Mouse (Mus musculus): ENCODE data around the gene Hk2. TPM values are rescaled to one million over a fixed set of nuclear protein-coding genes. Genes with fewer than 3 reads are reported as not detected.

Hk2 gene
- polyA plus RNA-seq, 1 experiment from 2014 or later, result 20.1 TPM

DNA sequence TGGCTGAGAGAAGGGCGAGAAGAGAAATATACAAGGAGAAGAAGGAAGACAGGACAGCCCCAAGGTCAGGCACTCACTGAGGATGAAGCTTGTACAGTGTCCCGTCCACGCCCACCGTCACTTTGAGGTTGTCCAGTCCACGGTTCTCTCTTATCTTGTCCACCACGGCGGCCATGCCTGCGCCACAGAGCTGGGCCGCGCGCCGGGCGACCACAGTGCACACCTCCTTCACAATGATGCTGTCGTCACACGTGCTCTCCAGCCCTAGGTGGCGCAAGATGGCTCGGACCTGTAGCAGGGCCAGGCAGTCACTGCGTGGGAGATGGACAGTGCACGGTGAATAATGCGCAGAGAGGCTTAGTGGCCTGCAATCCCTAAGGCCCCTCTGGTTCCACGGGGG, 45.6 kb downstream of the Hk2 start:
- H3K9ac ChIP-seq (ENCODE audit: low read length), result no peak overlapping the region
- DNase-seq (ENCODE audit: low spot score), result no peak
- no peaks in the 10 kb centered on the region for H3K9me3 ChIP-seq (ENCODE audit: control insufficient read depth, low read length)
- ATAC-seq (ENCODE audit: insufficient number of reproducible peaks, low FRiP score, low TSS enrichment, low read depth), result no peak
- WGBS, result 96% methylated on average over 21 of the region's 21 CpGs
- no peak overlapping the region for H3K4me3 ChIP-seq (ENCODE audit: low read depth, low read length)
- H3K36me3 ChIP-seq (ENCODE audit: control insufficient read depth, insufficient read depth, low read length), result peaks cover 8% of the 10 kb centered on the region
- no peak overlapping the region for H3K27ac ChIP-seq (replicated peaks; ENCODE audit: low read depth, low read length)
- H3K27me3 ChIP-seq (ENCODE audit: control insufficient read depth, insufficient read depth, low read length), result no peaks in the 10 kb centered on the region
- no peaks in the 10 kb centered on the region for H3K4me1 ChIP-seq (ENCODE audit: control insufficient read depth, insufficient read depth, low read length)
- no peak overlapping the region for H3K4me2 ChIP-seq (ENCODE audit: low read depth, severe bottlenecking)

- no peaks in the 10 kb centered on the region for H3K9me3 ChIP-seq (ENCODE audit: control insufficient read depth, low read length)
- DNase-seq (ENCODE audit: low spot score) (no peak), ATAC-seq (ENCODE audit: insufficient number of reproducible peaks, low FRiP score, low TSS enrichment, low read depth) (no peak)
- no peaks in the 10 kb centered on the region for H3K27me3 ChIP-seq (ENCODE audit: control insufficient read depth, insufficient read depth, low read length)
- H3K27ac ChIP-seq (replicated peaks; ENCODE audit: low read depth, low read length), result no peak overlapping the region
- WGBS, result 93% methylated on average over 13 of the region's 13 CpGs
- peaks cover 8% of the 10 kb centered on the region for H3K36me3 ChIP-seq (ENCODE audit: control insufficient read depth, insufficient read depth, low read length)
- no peak overlapping the region for H3K4me2 ChIP-seq (ENCODE audit: low read depth, severe bottlenecking)
- no peak overlapping the region for H3K9ac ChIP-seq (ENCODE audit: low read length)
- H3K4me3 ChIP-seq (ENCODE audit: low read depth, low read length), result no peak overlapping the region
- H3K4me1 ChIP-seq (ENCODE audit: control insufficient read depth, insufficient read depth, low read length), result peaks cover 4% of the 10 kb centered on the region; the same call in 1 of the 2 replicates
Observed at GRCm38 (mm10) chr6:82727206-82727605, 47.0 kb downstream of the Hk2 start.

DNA sequence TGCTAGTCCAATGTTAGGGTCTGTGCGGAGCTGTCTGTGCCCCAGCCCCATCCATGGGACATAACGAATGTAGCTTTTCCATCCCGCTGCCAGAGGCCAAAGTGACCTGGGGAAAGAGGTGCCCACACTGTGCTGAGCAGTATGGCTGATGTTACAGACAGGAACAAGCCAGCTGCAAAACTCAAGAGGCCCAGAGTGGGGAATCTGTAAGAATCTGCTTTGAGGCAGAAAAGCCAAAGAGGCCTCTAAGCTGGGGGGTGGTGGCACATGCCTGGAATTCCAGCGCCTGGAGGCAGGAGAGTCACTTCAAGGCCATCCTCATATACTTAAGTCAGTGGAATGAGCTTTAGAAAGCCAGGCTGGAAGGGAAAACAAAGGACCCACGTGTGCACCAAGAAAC, 50.9 kb downstream of the Hk2 start:
- WGBS, result 49% methylated on average over 5 of the region's 5 CpGs
- H3K36me3 ChIP-seq (ENCODE audit: control insufficient read depth, insufficient read depth, low read length), result peaks cover 2% of the 10 kb centered on the region
- ATAC-seq (ENCODE audit: insufficient number of reproducible peaks, low FRiP score, low TSS enrichment, low read depth), result 0 out of 2 replicates have a peak, but pooled peaks have one; percentile 26
- H3K9ac ChIP-seq (ENCODE audit: low read length), result peak overlapping the region; percentile 22; the same call in 1 of the 2 replicates
- H3K27ac ChIP-seq (replicated peaks; ENCODE audit: low read depth, low read length), result 0 out of 2 replicates have a peak overlapping the region, but pooled peaks have one; percentile 42
- H3K4me3 ChIP-seq (ENCODE audit: low read depth, low read length), result no peak overlapping the region
- H3K4me2 ChIP-seq (ENCODE audit: low read depth, severe bottlenecking), result no peak overlapping the region
- no peaks in the 10 kb centered on the region for H3K27me3 ChIP-seq (ENCODE audit: control insufficient read depth, insufficient read depth, low read length)
- peaks cover 4% of the 10 kb centered on the region; the same call in 1 of the 2 replicates for H3K4me1 ChIP-seq (ENCODE audit: control insufficient read depth, insufficient read depth, low read length)
- no peaks in the 10 kb centered on the region for H3K9me3 ChIP-seq (ENCODE audit: control insufficient read depth, low read length)
- DNase-seq (ENCODE audit: low spot score), result peak; percentile 45

DNA sequence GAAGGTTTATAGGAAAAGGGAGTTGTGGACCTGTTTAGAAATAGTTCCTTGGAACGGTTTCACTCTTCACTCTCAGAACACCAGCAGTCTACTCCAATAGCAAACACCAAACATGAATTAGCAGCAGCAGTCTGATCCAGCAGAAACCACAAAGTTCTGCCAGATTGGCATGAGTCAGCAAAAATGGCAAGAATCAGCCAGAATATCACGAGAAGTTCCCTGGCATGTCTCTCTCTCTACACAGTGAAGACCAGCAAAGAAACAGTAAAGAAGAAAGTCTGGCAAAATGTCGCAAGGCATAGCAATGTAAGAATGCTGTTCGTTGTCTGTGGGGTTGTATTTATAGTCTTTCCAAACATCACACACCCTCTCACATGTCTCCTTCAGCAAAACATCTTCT, 58.1 kb downstream of the Hk2 start:
- H3K9me3 ChIP-seq (ENCODE audit: control insufficient read depth, low read length), result no peaks in the 10 kb centered on the region

DNA sequence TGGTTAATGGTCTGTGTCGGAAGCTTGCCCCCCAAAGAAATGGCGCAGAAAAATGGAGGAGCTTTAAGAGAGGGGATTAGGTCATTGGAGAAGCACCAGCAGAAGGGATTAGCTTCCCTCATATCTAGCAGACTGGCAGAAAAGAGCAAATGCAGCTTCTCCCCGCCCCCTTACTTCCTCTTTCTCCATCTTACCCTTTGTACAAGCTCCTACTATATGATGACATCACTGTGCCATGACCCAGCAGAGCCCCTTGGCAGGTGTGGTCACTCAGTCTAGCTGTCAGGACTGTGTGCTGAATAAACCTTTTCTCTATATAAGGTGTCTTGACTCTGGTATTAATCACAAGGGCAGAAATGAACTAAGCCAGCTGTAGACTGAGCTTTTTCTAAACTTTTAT, 58.6 kb downstream of the Hk2 start:
- no peaks in the 10 kb centered on the region for H3K36me3 ChIP-seq (ENCODE audit: control insufficient read depth, insufficient read depth, low read length)
- H3K4me1 ChIP-seq (ENCODE audit: control insufficient read depth, insufficient read depth, low read length), result no peaks in the 10 kb centered on the region
- DNase-seq (ENCODE audit: low spot score) (no peak), ATAC-seq (ENCODE audit: insufficient number of reproducible peaks, low FRiP score, low TSS enrichment, low read depth) (no peak)
- no peaks in the 10 kb centered on the region for H3K27me3 ChIP-seq (ENCODE audit: control insufficient read depth, insufficient read depth, low read length)
- 95% methylated on average over 3 of the region's 3 CpGs for WGBS
- no peak overlapping the region for H3K4me2 ChIP-seq (ENCODE audit: low read depth, severe bottlenecking)
- no peak overlapping the region for H3K9ac ChIP-seq (ENCODE audit: low read length)
- H3K9me3 ChIP-seq (ENCODE audit: control insufficient read depth, low read length), result no peaks in the 10 kb centered on the region
- no peak overlapping the region for H3K4me3 ChIP-seq (ENCODE audit: low read depth, low read length)
- no peak overlapping the region for H3K27ac ChIP-seq (replicated peaks; ENCODE audit: low read depth, low read length)

More for the DNA sequence above, 58.1 kb downstream of the Hk2 start:
- Histone ChIP-seq H3K4me3 (ENCODE audit: low read depth, low read length) (no peak overlapping the region), H3K4me2 (ENCODE audit: low read depth, severe bottlenecking) (no peak overlapping the region), H3K27ac (replicated peaks; ENCODE audit: low read depth, low read length) (no peak overlapping the region), H3K9ac (ENCODE audit: low read length) (no peak overlapping the region), H3K4me1 (ENCODE audit: control insufficient read depth, insufficient read depth, low read length) (no peaks in the 10 kb centered on the region), H3K27me3 (ENCODE audit: control insufficient read depth, insufficient read depth, low read length) (no peaks in the 10 kb centered on the region), H3K36me3 (ENCODE audit: control insufficient read depth, insufficient read depth, low read length) (no peaks in the 10 kb centered on the region)
- DNase-seq (ENCODE audit: low spot score) (no peak), ATAC-seq (ENCODE audit: insufficient number of reproducible peaks, low FRiP score, low TSS enrichment, low read depth) (no peak)
- 84% methylated on average over 4 of the region's 4 CpGs for WGBS

DNA sequence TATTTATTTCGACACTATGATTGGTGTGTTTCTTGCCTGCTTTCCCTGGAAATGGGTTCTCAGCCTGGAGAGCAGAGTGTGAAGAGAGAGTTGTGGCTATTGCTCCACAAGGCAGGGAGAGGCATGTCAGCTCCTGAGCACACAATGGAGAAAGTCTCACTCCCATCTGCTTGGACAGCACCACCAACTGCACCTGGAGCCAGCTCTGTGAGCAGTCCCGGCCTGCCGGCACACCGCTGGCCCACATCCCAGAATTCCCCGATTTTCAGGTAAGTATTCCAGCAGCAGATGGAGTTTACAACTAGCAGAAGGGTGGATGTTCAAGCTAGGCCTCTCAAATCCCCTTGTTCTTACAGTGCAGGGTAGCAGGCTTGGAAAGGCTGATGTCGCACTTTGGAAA, 59.0 kb downstream of the Hk2 start:
- no peak overlapping the region for H3K4me2 ChIP-seq (ENCODE audit: low read depth, severe bottlenecking)
- H3K27ac ChIP-seq (replicated peaks; ENCODE audit: low read depth, low read length), result no peak overlapping the region
- H3K36me3 ChIP-seq (ENCODE audit: control insufficient read depth, insufficient read depth, low read length), result no peaks in the 10 kb centered on the region
- no peaks in the 10 kb centered on the region for H3K9me3 ChIP-seq (ENCODE audit: control insufficient read depth, low read length)
- no peak for DNase-seq (ENCODE audit: low spot score)
- 88% methylated on average over 6 of the region's 6 CpGs for WGBS
- H3K27me3 ChIP-seq (ENCODE audit: control insufficient read depth, insufficient read depth, low read length), result no peaks in the 10 kb centered on the region
- H3K9ac ChIP-seq (ENCODE audit: low read length), result no peak overlapping the region
- no peak overlapping the region for H3K4me3 ChIP-seq (ENCODE audit: low read depth, low read length)
- ATAC-seq (ENCODE audit: insufficient number of reproducible peaks, low FRiP score, low TSS enrichment, low read depth), result no peak
- no peaks in the 10 kb centered on the region for H3K4me1 ChIP-seq (ENCODE audit: control insufficient read depth, insufficient read depth, low read length)

DNA sequence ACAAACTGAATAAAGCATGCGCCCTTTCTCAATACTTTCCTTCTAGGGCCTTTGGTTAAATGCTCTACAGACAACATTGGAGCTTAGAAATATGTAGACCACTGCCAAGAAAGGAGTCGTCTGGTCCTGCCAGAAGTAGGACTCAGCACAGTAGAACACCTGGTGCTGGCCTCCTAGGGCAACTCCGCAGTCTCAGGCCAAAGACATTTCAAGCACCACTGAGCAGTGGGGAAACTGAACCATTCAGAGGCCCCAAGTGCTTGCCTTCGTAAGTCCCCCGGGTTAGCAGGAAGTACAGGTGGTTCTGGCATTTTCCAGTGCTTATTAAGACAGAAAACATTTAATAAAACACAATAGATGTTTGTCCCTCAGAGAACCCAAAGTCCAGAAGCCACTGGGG, 59.4 kb downstream of the Hk2 start:
- ATAC-seq (ENCODE audit: insufficient number of reproducible peaks, low FRiP score, low TSS enrichment, low read depth), result no peak
- Histone ChIP-seq H3K9ac (ENCODE audit: low read length) (no peak overlapping the region), H3K27ac (replicated peaks; ENCODE audit: low read depth, low read length) (no peak overlapping the region), H3K4me1 (ENCODE audit: control insufficient read depth, insufficient read depth, low read length) (no peaks in the 10 kb centered on the region), H3K27me3 (ENCODE audit: control insufficient read depth, insufficient read depth, low read length) (no peaks in the 10 kb centered on the region), H3K4me3 (ENCODE audit: low read depth, low read length) (no peak overlapping the region), H3K9me3 (ENCODE audit: control insufficient read depth, low read length) (no peaks in the 10 kb centered on the region), H3K4me2 (ENCODE audit: low read depth, severe bottlenecking) (no peak overlapping the region), H3K36me3 (ENCODE audit: control insufficient read depth, insufficient read depth, low read length) (no peaks in the 10 kb centered on the region)
- WGBS, result 91% methylated on average over 5 of the region's 5 CpGs
- no peak for DNase-seq (ENCODE audit: low spot score)

- Histone ChIP-seq H3K27ac (replicated peaks; ENCODE audit: low read depth, low read length) (no peak overlapping the region), H3K9me3 (ENCODE audit: control insufficient read depth, low read length) (no peaks in the 10 kb centered on the region), H3K36me3 (ENCODE audit: control insufficient read depth, insufficient read depth, low read length) (no peaks in the 10 kb centered on the region), H3K27me3 (ENCODE audit: control insufficient read depth, insufficient read depth, low read length) (no peaks in the 10 kb centered on the region), H3K9ac (ENCODE audit: low read length) (no peak overlapping the region), H3K4me1 (ENCODE audit: control insufficient read depth, insufficient read depth, low read length) (no peaks in the 10 kb centered on the region), H3K4me2 (ENCODE audit: low read depth, severe bottlenecking) (no peak overlapping the region), H3K4me3 (ENCODE audit: low read depth, low read length) (no peak overlapping the region)
- no peak for ATAC-seq (ENCODE audit: insufficient number of reproducible peaks, low FRiP score, low TSS enrichment, low read depth)
- DNase-seq (ENCODE audit: low spot score), result peak; percentile 83
- WGBS, result 19% methylated on average over 3 of the region's 3 CpGs
Observed at GRCm38 (mm10) chr6:82714243-82714642, 60.0 kb downstream of the Hk2 start.

DNA sequence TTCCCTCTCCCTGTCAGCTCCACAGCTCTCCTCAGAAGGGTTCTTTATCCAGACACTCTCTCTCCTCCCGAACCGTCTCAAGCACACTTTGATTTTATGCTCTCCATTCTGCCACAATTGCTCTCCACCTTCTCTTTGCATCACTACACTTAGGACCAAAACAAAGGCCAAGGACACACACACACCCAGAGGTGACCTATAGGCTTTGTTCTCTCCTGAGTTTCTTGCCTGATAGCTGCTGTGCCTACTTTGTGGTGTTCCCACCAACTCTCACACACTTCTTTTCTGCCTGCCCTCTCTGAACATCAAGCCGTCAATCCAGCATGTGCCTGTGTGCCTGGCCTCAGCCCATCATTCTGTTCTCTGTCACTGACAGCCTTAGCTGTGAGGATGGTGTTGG, 66.5 kb downstream of the Hk2 start:
- WGBS, result 76% methylated on average over 3 of the region's 3 CpGs
- no peak overlapping the region for H3K4me2 ChIP-seq (ENCODE audit: low read depth, severe bottlenecking)
- no peaks in the 10 kb centered on the region for H3K36me3 ChIP-seq (ENCODE audit: control insufficient read depth, insufficient read depth, low read length)
- H3K27me3 ChIP-seq (ENCODE audit: control insufficient read depth, insufficient read depth, low read length), result no peaks in the 10 kb centered on the region
- no peak for DNase-seq (ENCODE audit: low spot score)
- no peak overlapping the region for H3K27ac ChIP-seq (replicated peaks; ENCODE audit: low read depth, low read length)
- no peak overlapping the region for H3K4me3 ChIP-seq (ENCODE audit: low read depth, low read length)
- H3K4me1 ChIP-seq (ENCODE audit: control insufficient read depth, insufficient read depth, low read length), result no peaks in the 10 kb centered on the region
- ATAC-seq (ENCODE audit: insufficient number of reproducible peaks, low FRiP score, low TSS enrichment, low read depth), result no peak
- no peak overlapping the region for H3K9ac ChIP-seq (ENCODE audit: low read length)
- H3K9me3 ChIP-seq (ENCODE audit: control insufficient read depth, low read length), result no peaks in the 10 kb centered on the region

Measured in limb, embryonic 11.5 days (tissue).